Mouse (Mus musculus): ENCODE data around the gene Agap3. TPM values are rescaled to one million over a fixed set of nuclear protein-coding genes. Genes with fewer than 3 reads are reported as not detected.

The Agap3 gene
- polyA plus RNA-seq, 1 experiment from 2014 or later: 26.9 TPM

DNA sequence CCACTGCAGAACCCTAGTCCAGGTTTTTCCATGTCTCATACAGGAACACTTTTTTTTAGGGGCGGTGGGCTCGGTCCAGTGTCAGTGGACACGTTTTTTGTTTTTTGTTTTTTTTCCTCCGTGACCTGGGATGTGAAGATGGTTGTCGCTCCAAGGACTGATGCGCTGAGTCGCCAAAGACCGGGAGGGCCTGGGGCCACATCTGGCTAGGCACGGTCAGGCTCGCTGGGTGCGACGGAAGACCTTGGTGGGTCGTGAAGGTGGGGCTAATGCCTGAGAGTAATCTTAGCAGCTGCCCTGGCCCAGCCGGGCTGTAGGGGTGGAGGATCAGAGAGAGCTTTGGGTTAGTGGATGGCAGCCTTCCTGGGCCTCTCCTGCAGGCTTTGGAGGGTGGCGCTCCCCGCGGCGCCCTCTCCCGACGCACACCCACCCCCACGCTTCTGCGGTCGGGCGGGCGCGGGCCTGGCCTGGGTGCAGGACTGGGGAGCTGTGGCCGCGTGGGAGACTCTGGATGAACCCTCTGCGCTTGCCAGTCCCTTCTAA, 785 bp downstream of the Agap3 start:
- H3K27me3 ChIP-seq (ENCODE audit: insufficient read depth, low read length): no peaks in the 10 kb centered on the region
- DNase-seq (ENCODE audit: low spot score): peak; percentile 37
- no peaks in the 10 kb centered on the region for H3K9me3 ChIP-seq (replicated peaks; ENCODE audit: low read length)
- H3K4me1 ChIP-seq (replicated peaks; ENCODE audit: insufficient read depth, low read length): peaks cover 24% of the 10 kb centered on the region
- peak overlapping the region; percentile 77 for H3K9ac ChIP-seq (ENCODE audit: low read depth, low read length)
- peak overlapping the region; percentile 86 for H3K27ac ChIP-seq
- peak overlapping the region; percentile 74 for H3K4me3 ChIP-seq (replicated peaks; ENCODE audit: low read depth, low read length)
- peak overlapping the region; percentile 97 for H3K4me2 ChIP-seq (ENCODE audit: low read length)
- no peaks in the 10 kb centered on the region for H3K36me3 ChIP-seq (ENCODE audit: insufficient read depth, low read length)
- TF ChIP-seq CTCF (IDR thresholded peaks at IDR 0.05; ENCODE audit: low read depth): no peak
- 1% methylated on average over 29 of the region's 29 CpGs for WGBS
- no peak; the same call in 1 of the 2 replicates for ATAC-seq (replicated peaks; ENCODE audit: low FRiP score, low read depth)

- Histone ChIP-seq H3K27me3 (ENCODE audit: insufficient read depth, low read length) (no peaks in the 10 kb centered on the region), H3K27ac (no peak overlapping the region), H3K36me3 (ENCODE audit: insufficient read depth, low read length) (0 out of 2 replicates have a peak, but pooled peaks cover 3% of the 10 kb centered on the region), H3K4me1 (replicated peaks; ENCODE audit: insufficient read depth, low read length) (peaks cover 21% of the 10 kb centered on the region), H3K9me3 (replicated peaks; ENCODE audit: low read length) (no peaks in the 10 kb centered on the region), H3K9ac (ENCODE audit: low read depth, low read length) (peak overlapping the region; percentile 77), H3K4me3 (replicated peaks; ENCODE audit: low read depth, low read length) (peak overlapping the region; percentile 74), H3K4me2 (ENCODE audit: low read length) (peak overlapping the region; percentile 97)
- DNase-seq (ENCODE audit: low spot score): no peak
- TF ChIP-seq CTCF (IDR thresholded peaks at IDR 0.05; ENCODE audit: low read depth): no peak; the same call in 1 of the 2 replicates
- 17% methylated on average over 5 of the region's 5 CpGs for WGBS
- no peak for ATAC-seq (replicated peaks; ENCODE audit: low FRiP score, low read depth)
These were observed 1.5 kb downstream of the Agap3 start for GRCm38 (mm10) chr5:24453283-24453984.

DNA sequence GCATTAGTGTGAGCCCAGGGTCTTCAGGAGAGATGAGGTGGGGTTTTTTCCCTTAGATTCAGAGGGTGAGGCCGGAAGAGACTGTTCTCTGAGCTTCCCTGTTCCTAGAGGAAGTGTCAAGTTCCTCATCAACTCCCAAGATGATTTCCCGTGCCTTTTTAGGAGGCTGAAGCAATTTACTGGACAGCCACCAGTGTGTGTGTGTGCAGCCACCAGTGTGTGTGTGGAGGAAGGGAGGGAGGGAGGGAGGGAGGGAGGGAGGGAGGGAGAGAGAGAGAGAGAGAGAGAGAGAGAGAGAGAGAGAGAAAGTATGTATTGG, 2.0 kb downstream of the Agap3 start:
- Histone ChIP-seq H3K9ac (ENCODE audit: low read depth, low read length) (0 out of 2 replicates have a peak overlapping the region, but pooled peaks have one; percentile 23), H3K27me3 (ENCODE audit: insufficient read depth, low read length) (no peaks in the 10 kb centered on the region), H3K27ac (no peak overlapping the region), H3K4me1 (replicated peaks; ENCODE audit: insufficient read depth, low read length) (peaks cover 21% of the 10 kb centered on the region), H3K4me3 (replicated peaks; ENCODE audit: low read depth, low read length) (no peak overlapping the region), H3K36me3 (ENCODE audit: insufficient read depth, low read length) (0 out of 2 replicates have a peak, but pooled peaks cover 3% of the 10 kb centered on the region), H3K9me3 (replicated peaks; ENCODE audit: low read length) (no peaks in the 10 kb centered on the region), H3K4me2 (ENCODE audit: low read length) (peak overlapping the region; percentile 97)
- ATAC-seq (replicated peaks; ENCODE audit: low FRiP score, low read depth) (no peak), DNase-seq (ENCODE audit: low spot score) (no peak)
- 12% methylated on average over 2 of the region's 2 CpGs for WGBS
- no peak for TF ChIP-seq CTCF (IDR thresholded peaks at IDR 0.05; ENCODE audit: low read depth)

DNA sequence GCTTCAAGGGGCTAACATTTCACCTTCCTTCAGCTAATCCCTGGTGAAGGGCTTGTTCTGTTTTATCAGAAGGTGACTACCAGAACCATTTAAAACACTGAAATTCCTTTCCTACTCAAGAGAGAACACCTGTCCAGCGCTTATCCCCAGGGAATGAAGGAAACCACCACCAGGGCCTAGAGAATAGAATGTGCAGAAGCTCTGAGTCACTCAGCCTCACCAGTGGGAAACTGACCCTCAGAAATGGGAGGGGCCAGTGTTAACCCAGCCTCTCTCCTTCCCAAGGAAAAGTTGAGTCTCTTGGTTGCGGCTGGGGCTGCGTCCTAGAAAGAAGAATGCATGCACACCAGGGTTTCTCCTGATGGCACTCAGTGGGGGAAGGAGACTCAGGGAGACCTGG, 3.1 kb downstream of the Agap3 start:
- Histone ChIP-seq H3K36me3 (ENCODE audit: insufficient read depth, low read length) (0 out of 2 replicates have a peak, but pooled peaks cover 3% of the 10 kb centered on the region), H3K4me1 (replicated peaks; ENCODE audit: insufficient read depth, low read length) (peaks cover 21% of the 10 kb centered on the region), H3K9ac (ENCODE audit: low read depth, low read length) (no peak overlapping the region), H3K9me3 (replicated peaks; ENCODE audit: low read length) (no peaks in the 10 kb centered on the region), H3K27me3 (ENCODE audit: insufficient read depth, low read length) (no peaks in the 10 kb centered on the region), H3K4me3 (replicated peaks; ENCODE audit: low read depth, low read length) (no peak overlapping the region), H3K4me2 (ENCODE audit: low read length) (no peak overlapping the region), H3K27ac (0 out of 2 replicates have a peak overlapping the region, but pooled peaks have one; percentile 21)
- no peak for DNase-seq (ENCODE audit: low spot score)
- ATAC-seq (replicated peaks; ENCODE audit: low FRiP score, low read depth): no peak
- 60% methylated on average over 3 of the region's 3 CpGs for WGBS
- TF ChIP-seq CTCF (IDR thresholded peaks at IDR 0.05; ENCODE audit: low read depth): no peak

DNA sequence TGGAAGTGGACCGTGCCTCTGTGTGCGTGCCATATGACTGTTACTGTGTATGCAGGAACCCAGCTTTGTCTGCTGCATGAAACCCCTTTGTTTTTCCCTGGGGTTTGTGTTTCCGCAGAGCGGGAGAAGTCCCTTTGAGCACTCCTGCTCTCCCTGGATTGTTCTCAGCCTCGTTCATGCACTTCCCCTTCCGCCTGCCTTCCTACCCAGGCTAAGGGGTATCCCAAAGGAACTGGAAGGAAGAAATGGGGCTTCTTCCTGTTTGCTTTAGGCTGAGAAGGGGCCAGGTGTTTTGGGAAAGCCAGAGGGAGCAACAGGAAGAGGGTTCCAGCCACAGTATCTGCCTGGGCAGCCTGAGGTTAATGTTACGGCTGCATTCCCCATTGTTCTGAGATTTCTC, 3.6 kb downstream of the Agap3 start:
- Histone ChIP-seq H3K4me1 (replicated peaks; ENCODE audit: insufficient read depth, low read length) (peaks cover 21% of the 10 kb centered on the region), H3K4me3 (replicated peaks; ENCODE audit: low read depth, low read length) (no peak overlapping the region), H3K27ac (peak overlapping the region; percentile 21; the same call in 1 of the 2 replicates), H3K36me3 (ENCODE audit: insufficient read depth, low read length) (0 out of 2 replicates have a peak, but pooled peaks cover 3% of the 10 kb centered on the region), H3K9me3 (replicated peaks; ENCODE audit: low read length) (no peaks in the 10 kb centered on the region), H3K4me2 (ENCODE audit: low read length) (no peak overlapping the region), H3K27me3 (ENCODE audit: insufficient read depth, low read length) (no peaks in the 10 kb centered on the region), H3K9ac (ENCODE audit: low read depth, low read length) (no peak overlapping the region)
- no peak for TF ChIP-seq CTCF (IDR thresholded peaks at IDR 0.05; ENCODE audit: low read depth)
- 70% methylated on average over 7 of the region's 7 CpGs for WGBS
- ATAC-seq (replicated peaks; ENCODE audit: low FRiP score, low read depth): no peak
- DNase-seq (ENCODE audit: low spot score): no peak

GRCm38 (mm10) chr5:24466762-24467161, 14.8 kb downstream of the Agap3 start:
- H3K9ac ChIP-seq (ENCODE audit: low read depth, low read length): no peak overlapping the region
- H3K4me1 ChIP-seq (replicated peaks; ENCODE audit: insufficient read depth, low read length): no peaks in the 10 kb centered on the region
- no peaks in the 10 kb centered on the region for H3K27me3 ChIP-seq (ENCODE audit: insufficient read depth, low read length)
- peaks cover under 1% of the 10 kb centered on the region; the same call in 1 of the 2 replicates for H3K36me3 ChIP-seq (ENCODE audit: insufficient read depth, low read length)
- H3K9me3 ChIP-seq (replicated peaks; ENCODE audit: low read length): no peaks in the 10 kb centered on the region
- DNase-seq (ENCODE audit: low spot score): no peak
- H3K27ac ChIP-seq: no peak overlapping the region
- no peak for ATAC-seq (replicated peaks; ENCODE audit: low FRiP score, low read depth)
- 72% methylated on average over 12 of the region's 12 CpGs for WGBS
- no peak overlapping the region for H3K4me2 ChIP-seq (ENCODE audit: low read length)
- H3K4me3 ChIP-seq (replicated peaks; ENCODE audit: low read depth, low read length): no peak overlapping the region
- TF ChIP-seq CTCF (IDR thresholded peaks at IDR 0.05; ENCODE audit: low read depth): no peak
